Mouse (Mus musculus): ENCODE measurements around the gene Kcnip1. TPM values are rescaled to one million over a fixed set of nuclear protein-coding genes. Genes with fewer than 3 reads are reported as not detected.

Gene Kcnip1
- polyA plus RNA-seq, 1 experiment: 4.4 TPM

DNA sequence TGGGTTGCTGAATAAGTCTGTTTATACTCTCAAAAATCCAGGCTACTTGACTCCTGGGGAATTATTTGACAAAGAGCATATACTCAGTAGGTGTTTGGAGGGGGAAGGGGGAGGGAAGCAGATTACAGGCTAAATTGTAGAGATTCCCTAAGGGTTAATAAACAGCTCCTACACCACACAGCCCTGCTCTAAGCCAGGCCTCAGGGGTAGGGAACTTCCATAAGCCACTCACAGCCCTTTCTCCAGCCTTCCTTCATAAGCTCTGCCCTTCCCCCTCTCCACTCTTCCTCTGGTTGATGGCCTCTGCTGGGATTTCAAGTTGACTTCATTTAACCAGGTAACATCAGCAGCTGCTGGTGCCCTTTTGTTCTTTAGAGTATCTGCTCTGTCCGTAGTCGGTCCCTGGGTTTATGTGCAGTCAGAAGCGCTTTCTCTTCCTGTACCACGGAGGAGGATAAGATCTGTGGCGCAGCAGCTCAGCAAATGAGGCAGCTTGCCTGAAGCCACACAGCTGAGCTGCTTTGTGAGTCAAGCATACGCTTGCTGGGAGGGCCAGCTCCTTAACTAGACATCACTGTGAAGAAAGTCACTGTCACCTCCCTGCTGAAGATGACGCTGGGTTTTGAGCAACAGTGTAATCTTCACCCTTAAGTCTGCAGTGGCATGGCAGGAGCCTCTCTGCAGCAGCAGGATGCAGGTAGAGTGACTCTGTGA lies 54.2 kb downstream of the Kcnip1 start:
- no peak for DNase-seq (ENCODE audit: low read depth)

DNA sequence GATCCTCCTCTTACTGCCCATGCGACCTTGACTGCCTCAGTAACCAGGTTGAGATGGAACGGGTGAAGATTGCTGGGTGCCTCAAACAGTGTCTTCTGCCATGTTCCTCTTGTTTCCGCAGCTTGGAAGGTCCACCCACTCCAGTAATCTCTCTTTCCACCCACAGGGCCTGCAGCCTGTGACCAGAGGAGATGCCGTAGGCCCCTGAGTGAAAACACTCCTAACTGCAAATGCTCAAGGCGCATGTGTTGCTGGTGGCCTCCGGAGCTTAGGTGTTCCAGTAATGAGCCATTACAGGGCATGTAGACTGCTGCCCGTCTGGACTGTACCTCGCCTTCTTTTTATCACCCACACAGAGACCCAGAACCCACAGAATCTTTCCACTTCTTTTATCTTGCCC lies 55.3 kb downstream of the Kcnip1 start:
- DNase-seq (ENCODE audit: low read depth): no peak

GRCm38 (mm10) chr11:33934286-33934685 lies 58.7 kb downstream of the Kcnip1 start:
- no peak for DNase-seq (ENCODE audit: low read depth)

DNA sequence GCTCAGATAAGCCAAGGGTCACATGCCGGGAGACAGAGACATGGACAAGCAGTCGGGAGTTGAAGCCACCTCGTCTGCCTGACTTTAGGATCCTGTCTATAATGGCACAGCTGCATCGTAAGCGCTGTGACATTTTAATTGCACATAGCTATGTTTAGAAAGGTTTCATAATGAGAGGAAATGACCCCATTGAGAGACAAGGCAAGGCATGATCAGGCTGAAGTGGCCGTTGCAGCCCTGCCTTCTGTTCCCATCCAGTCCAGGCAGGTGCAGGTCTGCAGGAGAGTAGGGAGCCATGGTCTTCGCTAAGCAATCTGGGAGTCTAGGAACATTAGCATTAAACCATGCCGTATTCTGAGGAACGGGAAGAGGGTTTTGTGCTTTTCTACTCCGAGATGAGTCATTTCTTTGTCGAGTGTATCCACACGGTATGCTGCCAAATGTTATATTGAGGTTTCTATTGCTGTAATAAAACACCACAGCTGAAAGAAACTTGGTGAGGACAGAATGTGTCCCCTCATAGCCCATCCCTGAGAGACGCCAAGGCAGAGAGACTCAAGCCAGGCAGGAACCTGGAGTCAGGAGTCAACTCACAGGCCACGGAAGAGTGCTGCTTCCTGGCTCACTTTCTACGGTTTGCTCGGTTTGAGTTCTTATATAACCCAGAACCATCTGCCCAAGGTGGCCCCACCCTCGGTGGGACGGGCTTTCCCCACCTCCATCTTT lies 60.4 kb downstream of the Kcnip1 start:
- DNase-seq (ENCODE audit: low read depth): no peak

DNA sequence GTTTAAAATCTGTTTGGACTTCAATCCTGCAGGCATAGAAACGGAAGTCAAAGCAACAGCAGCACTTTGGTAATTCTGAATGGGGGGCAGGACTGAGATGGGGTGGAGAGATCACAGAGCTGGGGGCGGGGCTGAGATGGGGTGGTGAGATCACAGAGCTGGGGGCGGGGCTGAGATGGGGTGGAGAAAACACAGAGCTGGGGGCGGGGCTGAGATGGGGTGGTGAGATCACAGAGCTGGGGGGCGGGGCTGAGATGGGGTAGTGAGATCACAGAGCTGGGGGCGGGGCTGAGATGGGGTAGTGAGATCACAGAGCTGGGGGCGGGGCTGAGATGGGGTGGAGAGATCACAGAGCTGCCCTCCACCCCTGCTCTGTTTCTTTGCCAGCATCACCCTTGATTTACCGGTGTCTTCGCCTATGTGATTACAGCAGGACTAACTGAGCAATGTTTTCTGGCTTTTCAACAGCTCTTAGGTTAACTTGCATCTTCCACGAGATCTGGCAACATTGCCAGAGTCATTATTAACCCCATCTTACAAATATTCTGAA lies 61.0 kb downstream of the Kcnip1 start:
- DNase-seq (ENCODE audit: low read depth): no peak

- no peak for DNase-seq (ENCODE audit: low read depth)
These were observed 63.5 kb downstream of the Kcnip1 start for GRCm38 (mm10) chr11:33929412-33929811.

DNA sequence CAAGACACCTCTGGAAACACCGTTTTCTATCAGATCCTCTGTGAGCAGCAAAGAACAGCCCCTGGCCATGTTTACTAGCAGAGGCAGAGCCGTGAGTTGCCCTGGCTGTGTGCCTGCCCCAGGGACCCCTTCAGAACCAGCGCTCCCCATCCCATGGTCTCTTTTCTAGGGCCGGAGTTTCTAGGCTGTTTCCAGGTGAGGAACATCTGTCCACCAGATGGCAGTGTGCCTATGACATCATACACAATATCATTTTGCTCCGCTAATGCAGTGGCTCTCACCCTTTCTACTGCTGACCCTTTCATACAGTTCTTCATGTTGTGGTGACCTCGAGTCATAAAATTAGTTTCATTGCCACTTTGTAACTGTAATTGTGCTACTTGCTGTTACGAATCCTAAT lies 64.3 kb downstream of the Kcnip1 start:
- no peak for DNase-seq (ENCODE audit: low read depth)

DNA sequence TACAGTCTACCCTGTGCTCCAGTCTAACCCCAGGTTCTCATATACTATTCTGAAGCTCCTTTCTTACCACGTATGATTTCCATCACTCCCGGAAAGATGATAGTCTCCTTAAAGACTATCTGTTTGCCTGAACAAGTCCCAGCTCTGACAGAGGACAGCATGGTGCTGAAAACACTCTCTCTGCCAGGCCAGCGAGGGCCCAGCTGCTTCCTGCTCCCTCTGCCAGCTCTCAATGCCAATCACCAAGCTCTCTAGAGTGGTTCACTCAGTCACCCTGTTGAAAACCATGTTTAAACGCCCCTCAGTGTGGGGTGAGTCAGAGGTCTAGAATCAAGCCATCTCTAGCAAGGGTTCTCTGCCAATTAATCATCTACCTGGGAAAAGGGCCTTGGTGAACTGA lies 65.1 kb downstream of the Kcnip1 start:
- DNase-seq (ENCODE audit: low read depth): no peak

DNA sequence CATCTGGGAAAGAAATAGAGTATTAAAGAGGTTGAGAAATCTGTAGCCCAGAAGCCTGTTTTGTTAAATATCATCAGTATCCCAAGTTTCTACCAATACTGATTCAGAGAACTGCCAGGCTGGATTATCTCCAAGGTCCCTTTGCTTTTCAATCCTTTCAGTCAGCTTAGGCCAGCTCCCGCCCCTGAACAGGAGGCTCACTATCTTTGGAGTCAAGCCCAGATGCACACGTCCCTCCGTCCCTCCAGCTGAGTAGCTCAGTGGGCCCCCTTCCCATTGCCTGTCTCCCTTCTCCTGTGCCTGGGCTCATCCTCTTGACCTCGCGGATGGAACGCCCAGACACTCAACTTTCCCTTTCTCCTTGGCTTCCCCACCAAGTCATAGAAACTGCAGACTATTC lies 65.6 kb downstream of the Kcnip1 start:
- no peak for DNase-seq (ENCODE audit: low read depth)

DNA sequence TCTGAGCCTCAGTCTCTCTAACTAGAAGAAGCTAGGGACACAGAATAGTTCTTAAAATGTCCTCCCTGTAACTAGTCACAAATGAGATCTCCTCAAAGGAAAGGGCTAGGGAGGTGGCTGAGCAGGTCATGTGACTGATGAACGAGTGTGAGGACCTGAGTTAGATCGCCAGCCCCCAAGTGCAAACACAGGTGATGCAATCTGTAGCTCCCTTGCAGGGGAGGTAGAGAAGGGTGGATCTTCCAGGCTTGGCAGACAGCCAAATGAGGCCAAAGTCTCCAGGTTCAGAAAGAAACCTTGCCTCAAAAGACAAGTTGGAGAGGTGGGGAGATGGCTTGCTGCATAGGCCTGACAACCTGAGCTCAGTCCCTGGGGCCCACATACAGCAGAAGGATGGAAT lies 66.4 kb downstream of the Kcnip1 start:
- no peak for DNase-seq (ENCODE audit: low read depth)

DNA sequence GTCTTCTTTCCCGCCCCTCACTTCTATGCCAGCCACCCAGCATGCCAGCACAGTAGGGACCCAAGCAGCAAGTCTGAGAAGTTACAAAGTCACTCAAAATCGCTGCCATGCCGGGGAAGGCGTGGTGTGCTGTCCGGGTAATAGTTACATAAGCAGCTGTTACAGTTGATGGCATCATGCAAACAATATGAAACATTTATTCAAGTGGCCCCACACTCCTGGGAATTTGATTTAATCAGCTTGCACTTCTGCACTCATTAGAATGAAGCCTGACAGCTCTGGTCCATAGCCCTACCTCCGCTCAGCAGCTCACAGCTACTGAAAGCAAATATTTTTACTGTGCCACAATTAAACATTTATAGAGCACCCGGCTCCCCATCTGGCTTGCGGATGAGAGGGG lies 67.2 kb downstream of the Kcnip1 start:
- no peak for DNase-seq (ENCODE audit: low read depth)

GRCm38 (mm10) chr11:33923031-33923430 lies 69.9 kb downstream of the Kcnip1 start:
- DNase-seq (ENCODE audit: low read depth): no peak

- DNase-seq (ENCODE audit: low read depth): no peak
These were observed 71.5 kb downstream of the Kcnip1 start for GRCm38 (mm10) chr11:33921451-33921850.

GRCm38 (mm10) chr11:33919826-33920225 lies 73.1 kb downstream of the Kcnip1 start:
- DNase-seq (ENCODE audit: low read depth): no peak

DNA sequence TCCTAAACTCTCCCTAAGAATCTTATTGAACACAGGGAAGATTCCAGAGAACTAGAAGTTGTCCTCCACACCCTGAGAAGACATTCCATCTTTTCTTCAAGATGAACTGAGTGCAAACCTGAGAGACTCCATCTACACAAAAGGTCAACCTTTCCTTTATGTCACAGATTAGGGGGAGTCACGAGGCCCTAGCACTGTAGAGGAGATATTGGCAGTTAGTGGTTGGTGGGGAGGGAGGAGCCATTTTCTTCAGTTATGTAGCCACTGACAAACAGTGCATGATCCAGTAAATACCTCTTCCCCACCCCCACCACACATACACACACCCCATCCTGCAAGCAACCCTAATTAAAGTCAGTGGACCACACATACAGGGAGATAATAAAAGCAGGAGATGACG lies 74.5 kb downstream of the Kcnip1 start:
- DNase-seq (ENCODE audit: low read depth): no peak

- DNase-seq (ENCODE audit: low read depth): no peak
These were observed 75.4 kb downstream of the Kcnip1 start for GRCm38 (mm10) chr11:33917574-33917973.

- DNase-seq (ENCODE audit: low read depth): no peak
These were observed 78.7 kb downstream of the Kcnip1 start for GRCm38 (mm10) chr11:33914216-33914615.

GRCm38 (mm10) chr11:33913061-33913460 lies 79.9 kb downstream of the Kcnip1 start:
- DNase-seq (ENCODE audit: low read depth): no peak

DNA sequence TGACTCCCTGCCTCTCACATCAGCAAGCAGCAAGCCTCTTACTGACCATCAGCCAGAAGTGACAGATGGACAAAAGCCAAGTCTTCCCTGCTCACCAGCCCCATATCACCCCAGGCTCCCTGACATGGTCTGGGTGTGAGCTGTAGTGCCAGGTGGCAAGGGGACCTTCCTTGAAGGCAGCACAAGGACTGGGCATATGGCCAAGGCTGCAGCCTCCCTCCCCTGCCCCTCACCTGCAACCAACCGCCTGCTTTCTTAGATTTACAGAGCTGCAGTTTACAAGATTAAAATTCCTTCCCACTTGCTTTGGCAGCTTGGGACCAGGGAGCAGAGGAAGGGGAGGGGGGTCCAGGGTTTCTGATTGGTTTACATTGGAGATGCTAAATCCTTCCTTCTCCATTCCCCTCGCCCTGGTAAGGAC lies 80.8 kb downstream of the Kcnip1 start:
- DNase-seq (ENCODE audit: low read depth): no peak

DNA sequence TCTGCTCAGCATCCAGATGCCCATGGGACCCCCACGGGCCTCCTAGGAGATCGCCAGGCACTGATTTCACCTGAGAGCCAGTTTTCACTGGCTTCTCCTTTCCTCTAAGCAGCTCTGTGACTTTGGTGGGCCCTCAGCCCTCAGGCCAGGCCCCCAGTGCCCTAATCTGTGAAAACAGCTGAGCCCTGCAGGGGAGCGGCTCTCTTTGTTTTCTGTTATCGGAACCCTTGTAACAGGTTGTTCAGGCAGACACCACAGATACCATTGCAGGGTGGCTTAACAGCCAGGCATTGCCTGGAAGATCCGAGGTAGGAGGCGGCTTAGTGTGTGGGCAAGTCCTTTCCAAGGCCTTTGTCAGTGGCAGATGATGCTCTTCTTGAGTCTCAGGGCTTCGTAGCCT lies 82.0 kb downstream of the Kcnip1 start:
- no peak for DNase-seq (ENCODE audit: low read depth)

GRCm38 (mm10) chr11:33908360-33909175 lies 84.4 kb downstream of the Kcnip1 start:
- no peak for DNase-seq (ENCODE audit: low read depth)

DNA sequence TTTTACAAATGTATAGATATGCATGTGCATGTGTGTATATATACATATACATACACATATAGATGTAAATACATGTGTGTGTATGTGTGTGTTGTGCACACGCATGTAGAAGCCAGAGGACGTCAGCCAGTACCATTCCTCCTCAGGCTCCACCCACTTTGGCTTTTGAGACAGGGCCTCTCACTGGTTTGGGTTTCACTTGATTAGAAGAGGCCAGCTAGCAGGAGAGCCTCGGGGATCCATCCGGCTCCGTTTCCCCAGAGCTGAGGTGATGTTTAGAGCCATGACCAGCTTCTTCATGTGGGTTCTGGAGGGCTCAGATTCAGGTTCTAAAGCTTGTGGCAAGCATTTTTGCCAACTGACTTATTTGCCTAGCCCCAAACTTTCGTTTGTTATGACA lies 89.5 kb downstream of the Kcnip1 start:
- DNase-seq (ENCODE audit: low read depth): no peak

All from gonadal fat pad, adult 2 months (tissue).